Mouse (Mus musculus) thymus, adult 2 months (tissue): ENCODE data around the gene Dync1li1. TPM values are rescaled to one million over a fixed set of nuclear protein-coding genes. Genes with fewer than 3 reads are reported as not detected.
A peak's percentile ranks its signal among the peaks of the same experiment; 100 is the strongest.

Experiments
- DNase-seq: peaks from one replicate; pipeline ENCODE4 v3.0.0; 2021
- H3K27ac ChIP-seq: fragments of 200-500 bp; 2 replicates; pipeline ENCODE4 v1.5.1; 2012; ENCODE audit warnings: low read length, control low read depth; ENCODE audit not compliant: control insufficient read depth, insufficient read depth
- H3K27me3 ChIP-seq: fragments of 200-500 bp; 2 replicates; pipeline ENCODE4 v1.6.1; 2012; ENCODE audit warnings: mild to moderate bottlenecking, low read length, moderate library complexity, mixed read lengths; ENCODE audit not compliant: control insufficient read depth, insufficient read depth
- H3K36me3 ChIP-seq: fragments of 200-500 bp; 2 replicates; pipeline ENCODE4 v1.6.1; 2012; ENCODE audit warnings: mild to moderate bottlenecking, low read length, moderate library complexity; ENCODE audit not compliant: control insufficient read depth, insufficient read depth
- H3K4me1 ChIP-seq: fragments of 200-500 bp; replicated peaks from 2 replicates; pipeline ENCODE4 v1.6.1; 2012; ENCODE audit warnings: low read length; ENCODE audit not compliant: control insufficient read depth, insufficient read depth
- H3K4me3 ChIP-seq: fragments of 200-500 bp; 2 replicates; pipeline ENCODE4 v1.5.1; 2012; ENCODE audit warnings: mild to moderate bottlenecking, low read length, control low read depth, moderate library complexity; ENCODE audit not compliant: control insufficient read depth, insufficient read depth
- CTCF ChIP-seq: fragments of 200-500 bp; IDR thresholded peaks from 2 replicates; pipeline ENCODE4 v1.5.1; 2012; ENCODE audit warnings: mild to moderate bottlenecking, control low read depth, low read length, moderate library complexity, borderline replicate concordance; ENCODE audit not compliant: control insufficient read depth, poor library complexity, insufficient read depth; ENCODE audit errors: extremely low read depth
- POLR2A ChIP-seq: fragments of 200-500 bp; IDR thresholded peaks from 2 replicates; pipeline ENCODE4 v1.6.1; 2012; ENCODE audit warnings: mild to moderate bottlenecking, low read length, control low read depth, moderate library complexity; ENCODE audit not compliant: control insufficient read depth, poor library complexity, insufficient read depth; ENCODE audit errors: extremely low read depth
- WGBS: fragments of 180-500 bp; shearing (Covaris S2); methylation state at CpG from one replicate; pipeline ENCODE4 v1.1.7; 2018; 5-methylcytosine and 5-hydroxymethylcytosine counted together
- polyA plus RNA-seq: library from polyadenylated mRNA; depleted of rRNA; stranded (reverse); fragments of >200 nt; gene quantifications from 2 replicates; pipeline ENCODE4 v1.2.3, GENCODE M21; 2012

Gene Dync1li1
- polyA plus RNA-seq, 1 experiment = 20.8 TPM

GRCm38 (mm10) chr9:114731871-114732682 lies 43.5 kb downstream of the Dync1li1 start:
- DNase-seq = peak; percentile 29
- WGBS = 36% methylated on average over 12 of the region's 12 CpGs
- TF ChIP-seq POLR2A = no peak
- no peak for TF ChIP-seq CTCF
- H3K36me3 ChIP-seq = no peaks in the 10 kb centered on the region
- no peaks in the 10 kb centered on the region for H3K27me3 ChIP-seq
- peak overlapping the region; percentile 73 for H3K27ac ChIP-seq
- peaks cover 13% of the 10 kb centered on the region for H3K4me1 ChIP-seq
- peak overlapping the region; percentile 87 for H3K4me3 ChIP-seq

GRCm38 (mm10) chr9:114733238-114733637 lies 44.6 kb downstream of the Dync1li1 start:
- 82% methylated on average over 2 of the region's 2 CpGs for WGBS
- DNase-seq = no peak
- H3K4me3 ChIP-seq = no peak overlapping the region
- H3K27me3 ChIP-seq = no peaks in the 10 kb centered on the region
- no peak overlapping the region for H3K27ac ChIP-seq
- TF ChIP-seq POLR2A = no peak
- no peak for TF ChIP-seq CTCF
- H3K4me1 ChIP-seq = peaks cover 13% of the 10 kb centered on the region
- peaks cover 5% of the 10 kb centered on the region; the same call in 1 of the 2 replicates for H3K36me3 ChIP-seq

- WGBS = 95% methylated on average over 11 of the region's 11 CpGs
- Histone ChIP-seq H3K4me1 (peaks cover 13% of the 10 kb centered on the region), H3K4me3 (no peak overlapping the region), H3K27ac (no peak overlapping the region), H3K36me3 (peaks cover 13% of the 10 kb centered on the region), H3K27me3 (no peaks in the 10 kb centered on the region)
- TF ChIP-seq CTCF = no peak
- no peak for TF ChIP-seq POLR2A
- DNase-seq = no peak
These were observed 47.9 kb downstream of the Dync1li1 start for GRCm38 (mm10) chr9:114736442-114736841.

DNA sequence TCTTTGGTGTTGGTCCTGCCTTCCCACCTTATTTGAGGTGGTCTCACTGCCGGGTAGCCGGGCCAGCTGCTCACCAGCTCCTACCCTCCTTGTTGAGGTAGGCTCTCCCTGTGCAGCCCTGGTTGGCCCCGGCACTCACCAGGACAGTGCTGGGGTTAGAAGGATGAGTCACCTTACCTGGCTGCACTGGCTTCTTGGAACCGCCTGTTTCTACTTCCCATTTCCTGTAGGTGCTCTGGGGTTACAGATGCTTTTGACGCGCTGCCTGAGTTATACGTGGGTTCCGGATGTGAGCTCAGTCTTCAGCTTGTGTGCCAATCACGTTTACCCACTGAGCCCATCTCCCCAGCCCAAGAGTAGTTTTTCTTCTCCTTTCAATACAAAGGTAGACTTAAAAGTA lies 51.7 kb downstream of the Dync1li1 start:
- no peak for TF ChIP-seq POLR2A
- no peak for TF ChIP-seq CTCF
- peaks cover 14% of the 10 kb centered on the region for H3K4me1 ChIP-seq
- no peak overlapping the region for H3K4me3 ChIP-seq
- H3K27ac ChIP-seq = no peak overlapping the region
- WGBS = 87% methylated on average over 9 of the region's 9 CpGs
- no peak for DNase-seq
- H3K36me3 ChIP-seq = peaks cover 23% of the 10 kb centered on the region
- no peaks in the 10 kb centered on the region for H3K27me3 ChIP-seq

DNA sequence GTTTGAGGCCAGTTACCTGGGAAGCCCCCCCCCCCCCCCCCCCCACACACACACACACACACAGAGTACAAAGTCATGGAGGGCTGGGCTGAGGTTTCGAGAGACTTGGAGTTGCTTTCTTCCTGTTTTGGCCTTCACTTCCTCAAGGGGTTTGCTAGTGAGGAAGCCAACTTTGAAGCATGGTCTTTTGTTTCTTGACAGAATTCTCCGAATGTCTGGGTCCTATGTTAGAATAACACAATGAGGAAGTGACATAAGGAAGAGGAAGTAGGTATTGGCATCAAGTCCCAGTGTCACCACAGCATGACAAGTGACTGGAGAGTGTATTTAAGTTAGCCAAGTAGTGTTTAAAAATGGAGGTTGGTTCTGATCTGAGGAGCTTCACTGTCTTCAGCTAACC lies 54.1 kb downstream of the Dync1li1 start:
- Histone ChIP-seq H3K4me3 (0 out of 2 replicates have a peak overlapping the region, but pooled peaks have one; percentile 4), H3K27ac (peak overlapping the region; percentile 93), H3K36me3 (peaks cover 41% of the 10 kb centered on the region), H3K27me3 (no peaks in the 10 kb centered on the region), H3K4me1 (peaks cover 14% of the 10 kb centered on the region)
- TF ChIP-seq POLR2A (no peak), CTCF (no peak)
- DNase-seq = no peak
- 6% methylated on average over 2 of the region's 2 CpGs for WGBS

DNA sequence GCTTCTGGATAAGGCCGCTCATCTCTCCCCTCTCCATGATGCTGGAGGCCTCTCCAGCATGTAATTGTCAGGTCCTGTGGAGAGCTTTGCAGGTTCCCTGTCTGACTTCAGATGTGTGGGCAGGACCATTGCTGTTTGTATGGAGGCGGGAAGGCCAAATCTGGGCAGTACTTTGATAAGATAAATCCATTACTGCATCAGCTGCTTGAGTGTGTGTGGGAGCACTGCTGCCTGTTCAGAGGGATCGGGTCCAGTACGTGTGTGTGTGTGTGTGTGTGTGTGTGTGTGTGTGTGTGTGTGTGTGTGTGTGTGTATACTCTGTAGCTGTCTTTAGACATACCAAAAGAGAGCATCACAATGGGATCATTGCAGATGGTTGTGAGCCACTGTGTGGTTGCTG lies 56.6 kb downstream of the Dync1li1 start:
- no peak overlapping the region for H3K4me3 ChIP-seq
- no peaks in the 10 kb centered on the region for H3K27me3 ChIP-seq
- H3K27ac ChIP-seq = no peak overlapping the region
- peaks cover 13% of the 10 kb centered on the region for H3K4me1 ChIP-seq
- TF ChIP-seq CTCF (no peak), POLR2A (no peak)
- peaks cover 41% of the 10 kb centered on the region for H3K36me3 ChIP-seq
- WGBS = 96% methylated on average over 4 of the region's 4 CpGs
- no peak for DNase-seq

DNA sequence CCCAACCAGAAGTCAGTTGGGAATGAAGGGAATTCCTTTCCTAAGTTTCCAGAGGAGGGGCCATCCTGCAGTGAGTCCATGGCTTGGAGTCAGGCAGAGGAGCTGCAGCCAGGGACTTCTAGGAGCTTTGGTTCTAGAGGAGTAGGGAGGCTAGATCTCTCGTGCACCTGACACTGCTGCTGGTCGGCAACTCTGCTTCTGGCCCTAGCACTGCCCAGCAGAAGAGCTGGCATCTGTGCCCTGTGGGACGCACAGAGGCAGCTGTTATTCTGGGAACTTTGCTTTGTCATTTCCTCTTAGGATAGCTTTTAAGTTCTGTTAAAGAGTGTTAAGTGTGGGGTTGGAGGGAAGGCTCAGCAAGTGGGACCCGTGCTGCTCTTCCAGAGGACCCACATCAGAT lies 57.1 kb downstream of the Dync1li1 start:
- TF ChIP-seq POLR2A (no peak), CTCF (no peak)
- no peak for DNase-seq
- no peaks in the 10 kb centered on the region for H3K27me3 ChIP-seq
- peaks cover 10% of the 10 kb centered on the region for H3K4me1 ChIP-seq
- H3K4me3 ChIP-seq = no peak overlapping the region
- H3K27ac ChIP-seq = no peak overlapping the region
- peaks cover 41% of the 10 kb centered on the region for H3K36me3 ChIP-seq
- WGBS = 35% methylated on average over 4 of the region's 4 CpGs
